Mouse (Mus musculus) intestine, postnatal 0 days (tissue): ENCODE measurements around the gene Btn1a1. TPM values are rescaled to one million over a fixed set of nuclear protein-coding genes. Genes with fewer than 3 reads are reported as not detected.

Experiments used
- ATAC-seq: fragments of 200-750 bp; cut with Nextera tagmentation; 2 replicates; pipeline ENCODE4 v1.8.0; 2017; ENCODE audit warnings: mild to moderate bottlenecking, moderate TSS enrichment, moderate library complexity
- H3K27ac ChIP-seq: fragments of 300-500 bp; sonication (generic); 2 replicates; pipeline ENCODE4 v1.5.1; 2014; ENCODE audit warnings: mild to moderate bottlenecking, low read depth, low read length, moderate library complexity
- H3K27me3 ChIP-seq: fragments of 300-500 bp; sonication (generic); replicated peaks from 2 replicates; pipeline ENCODE4 v1.6.1; 2014; ENCODE audit warnings: low read length, mixed read lengths; ENCODE audit not compliant: control insufficient read depth, insufficient read depth
- H3K36me3 ChIP-seq: fragments of 300-500 bp; sonication (generic); 2 replicates; pipeline ENCODE4 v1.6.1; 2014; ENCODE audit warnings: mild to moderate bottlenecking, moderate library complexity; ENCODE audit not compliant: control insufficient read depth, insufficient read depth
- H3K4me1 ChIP-seq: fragments of 300-500 bp; sonication (generic); replicated peaks from 2 replicates; pipeline ENCODE4 v1.6.1; 2014; ENCODE audit warnings: antibody characterized with exemption, low read length, mixed read lengths; ENCODE audit not compliant: control insufficient read depth, insufficient read depth
- H3K4me2 ChIP-seq: fragments of 300-500 bp; sonication (generic); replicated peaks from 2 replicates; pipeline ENCODE4 v1.6.1; 2014; ENCODE audit warnings: low read depth, mild to moderate bottlenecking, moderate library complexity
- H3K4me3 ChIP-seq: fragments of 300-500 bp; sonication (generic); 2 replicates; pipeline ENCODE4 v1.5.1; 2014; ENCODE audit warnings: low read depth, low read length
- H3K9ac ChIP-seq: fragments of 300-500 bp; sonication (generic); 2 replicates; pipeline ENCODE4 v1.6.1; 2014; ENCODE audit warnings: mild to moderate bottlenecking, low read depth, low read length
- H3K9me3 ChIP-seq: fragments of 300-500 bp; sonication (generic); 2 replicates; pipeline ENCODE4 v1.6.1; 2016; ENCODE audit warnings: mixed run types; ENCODE audit not compliant: control insufficient read depth
- CTCF ChIP-seq: sonication (generic); IDR thresholded peaks from 2 replicates; pipeline ENCODE4 v1.5.1; 2016; ENCODE audit warnings: low read depth, mild to moderate bottlenecking, control low read depth, antibody characterized with exemption, moderate library complexity
- WGBS: fragments of 180-500 bp; shearing (Covaris S2); extraction: QIAGEN DNeasy Blood & Tissue Kit; methylation state at CpG from one replicate; pipeline ENCODE4 v1.1.7; 2014; 5-methylcytosine and 5-hydroxymethylcytosine counted together
- polyA plus RNA-seq: library from polyadenylated mRNA; unstranded; fragments of >200 nt; fragmentation: Nextera tagmentation; extraction: Ambion mirVana; gene quantifications from 2 replicates; pipeline ENCODE4 v1.2.1, GENCODE M21; 2015

Btn1a1 gene
- polyA plus RNA-seq: not detected in 2 replicates

DNA sequence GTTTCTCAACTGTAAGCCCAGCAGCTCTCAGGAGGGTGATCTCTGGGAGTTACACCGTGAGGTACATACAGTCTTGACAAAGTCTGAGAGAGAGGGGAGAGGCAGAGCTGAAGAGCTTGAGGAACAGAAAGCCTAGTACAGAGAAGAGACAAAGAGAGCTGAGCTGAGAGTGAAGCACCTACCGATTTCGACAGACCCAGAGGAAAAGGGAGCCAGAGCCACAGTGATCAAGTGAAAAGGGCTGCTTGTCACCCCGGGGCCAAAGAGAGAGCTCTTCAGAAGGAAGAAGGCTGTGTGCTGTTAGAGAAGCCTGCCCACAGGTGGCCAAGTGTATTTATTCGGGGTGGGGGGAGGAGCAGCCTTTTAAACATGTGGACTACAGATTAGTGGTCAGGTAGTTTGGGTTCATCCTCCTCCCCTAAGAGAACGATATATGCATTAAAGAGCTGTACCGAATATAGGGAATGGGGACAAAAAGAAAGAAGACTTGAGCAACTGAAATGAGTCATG, at the start of gene Btn1a1:
Gene Btn1a1 (minus strand): TSS at position 302 of the 510 bp plus-strand sequence.
- 5% methylated on average over 7 of the region's 7 CpGs for WGBS
- no peaks in the 10 kb centered on the region for H3K9me3 ChIP-seq
- peak within 1 kb of the TSS; percentile 55 for H3K4me3 ChIP-seq
- ATAC-seq: no peak
- H3K27me3 ChIP-seq: no peaks in the 10 kb centered on the region
- H3K9ac ChIP-seq: no peak within 1 kb of the TSS
- no peak within 1 kb of the TSS for H3K27ac ChIP-seq
- peak within 1 kb of the TSS; percentile 90 for H3K4me2 ChIP-seq
- 0 out of 2 replicates have a peak, but pooled peaks cover 3% of the 10 kb centered on the region for H3K4me1 ChIP-seq
- no peaks in the 10 kb centered on the region for H3K36me3 ChIP-seq
- TF ChIP-seq CTCF: peak; percentile 36; the same call in 1 of the 2 replicates

DNA sequence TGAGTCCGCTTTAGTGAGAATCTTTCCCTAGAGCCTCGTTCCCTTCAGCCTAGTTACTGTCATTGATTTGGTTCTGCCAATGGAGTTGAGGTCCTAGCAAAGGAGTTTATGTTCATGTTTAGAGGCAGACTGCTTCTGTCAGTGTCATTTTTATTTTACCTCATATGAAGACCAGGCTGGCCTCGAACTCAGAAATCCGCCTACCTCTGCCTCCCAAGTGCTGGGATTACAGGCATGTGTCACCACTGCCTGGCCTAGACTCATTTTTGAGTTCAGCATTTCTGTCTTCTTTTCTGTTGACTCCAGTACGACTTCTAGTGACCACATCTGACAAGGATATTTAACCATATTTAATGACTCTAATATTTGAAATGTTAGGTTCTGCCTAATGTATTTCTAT, 49.6 kb upstream of the Btn1a1 start:
- TF ChIP-seq CTCF: no peak
- Histone ChIP-seq H3K36me3 (no peaks in the 10 kb centered on the region), H3K9ac (no peak overlapping the region), H3K4me3 (no peak overlapping the region), H3K4me1 (no peaks in the 10 kb centered on the region), H3K27me3 (no peaks in the 10 kb centered on the region), H3K27ac (no peak overlapping the region), H3K4me2 (no peak overlapping the region), H3K9me3 (no peaks in the 10 kb centered on the region)
- 77% methylated on average over 5 of the region's 5 CpGs for WGBS
- no peak for ATAC-seq

- H3K9me3 ChIP-seq: no peaks in the 10 kb centered on the region
- no peak overlapping the region for H3K9ac ChIP-seq
- no peak overlapping the region for H3K4me2 ChIP-seq
- no peak overlapping the region for H3K4me3 ChIP-seq
- H3K27me3 ChIP-seq: no peaks in the 10 kb centered on the region
- 67% methylated on average over 1 of the region's 1 CpGs for WGBS
- no peak overlapping the region for H3K27ac ChIP-seq
- no peak for TF ChIP-seq CTCF
- no peaks in the 10 kb centered on the region for H3K4me1 ChIP-seq
- no peaks in the 10 kb centered on the region for H3K36me3 ChIP-seq
- ATAC-seq: no peak
Measured at GRCm38 (mm10) chr13:23513517-23513916, 47.8 kb upstream of the Btn1a1 start.

- peak; percentile 61; the same call in 1 of the 2 replicates for ATAC-seq
- H3K9ac ChIP-seq: no peak overlapping the region
- H3K9me3 ChIP-seq: no peaks in the 10 kb centered on the region
- 32% methylated on average over 1 of the region's 1 CpGs for WGBS
- H3K4me2 ChIP-seq: peak overlapping the region; percentile 32
- H3K27ac ChIP-seq: no peak overlapping the region
- no peak for TF ChIP-seq CTCF
- H3K36me3 ChIP-seq: no peaks in the 10 kb centered on the region
- H3K4me1 ChIP-seq: 0 out of 2 replicates have a peak, but pooled peaks cover 5% of the 10 kb centered on the region
- no peaks in the 10 kb centered on the region for H3K27me3 ChIP-seq
- H3K4me3 ChIP-seq: no peak overlapping the region
Measured at GRCm38 (mm10) chr13:23510127-23510526, 44.4 kb upstream of the Btn1a1 start.

GRCm38 (mm10) chr13:23506819-23507515, 41.3 kb upstream of the Btn1a1 start:
- H3K27me3 ChIP-seq: no peaks in the 10 kb centered on the region
- no peak overlapping the region for H3K27ac ChIP-seq
- H3K4me1 ChIP-seq: 0 out of 2 replicates have a peak, but pooled peaks cover 5% of the 10 kb centered on the region
- TF ChIP-seq CTCF: no peak
- WGBS: 46% methylated on average over 14 of the region's 14 CpGs
- H3K4me2 ChIP-seq: no peak overlapping the region
- no peak overlapping the region for H3K4me3 ChIP-seq
- no peaks in the 10 kb centered on the region for H3K9me3 ChIP-seq
- H3K9ac ChIP-seq: no peak overlapping the region
- ATAC-seq: no peak
- H3K36me3 ChIP-seq: no peaks in the 10 kb centered on the region

DNA sequence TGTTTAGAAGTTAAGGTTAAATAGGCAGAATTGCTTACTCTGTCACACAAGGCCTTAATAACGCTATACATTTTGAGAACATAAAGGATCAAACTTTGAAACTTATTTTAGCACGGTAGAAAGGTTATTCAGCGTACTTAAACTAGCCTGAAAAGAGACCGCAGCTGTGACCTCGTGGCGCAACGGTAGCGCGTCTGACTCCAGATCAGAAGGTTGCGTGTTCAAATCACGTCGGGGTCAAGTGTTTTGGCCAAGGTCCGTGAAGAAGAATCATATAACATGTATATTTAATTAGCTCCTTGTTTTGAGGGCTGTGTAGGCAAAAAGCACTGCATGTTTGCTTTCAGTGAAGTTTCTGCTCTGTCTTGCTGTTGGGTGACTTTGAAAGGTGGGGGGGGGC, 40.6 kb upstream of the Btn1a1 start:
- H3K27ac ChIP-seq: no peak overlapping the region
- H3K27me3 ChIP-seq: no peaks in the 10 kb centered on the region
- H3K4me3 ChIP-seq: peak overlapping the region; percentile 20; the same call in 1 of the 2 replicates
- no peak overlapping the region for H3K9ac ChIP-seq
- no peaks in the 10 kb centered on the region for H3K9me3 ChIP-seq
- H3K36me3 ChIP-seq: no peaks in the 10 kb centered on the region
- WGBS: 17% methylated on average over 13 of the region's 13 CpGs
- peak overlapping the region; percentile 60 for H3K4me2 ChIP-seq
- no peak for TF ChIP-seq CTCF
- 0 out of 2 replicates have a peak, but pooled peaks cover 5% of the 10 kb centered on the region for H3K4me1 ChIP-seq
- no peak for ATAC-seq
